Mouse (Mus musculus): ENCODE measurements around the gene Fmnl2.

Gene Fmnl2

DNA sequence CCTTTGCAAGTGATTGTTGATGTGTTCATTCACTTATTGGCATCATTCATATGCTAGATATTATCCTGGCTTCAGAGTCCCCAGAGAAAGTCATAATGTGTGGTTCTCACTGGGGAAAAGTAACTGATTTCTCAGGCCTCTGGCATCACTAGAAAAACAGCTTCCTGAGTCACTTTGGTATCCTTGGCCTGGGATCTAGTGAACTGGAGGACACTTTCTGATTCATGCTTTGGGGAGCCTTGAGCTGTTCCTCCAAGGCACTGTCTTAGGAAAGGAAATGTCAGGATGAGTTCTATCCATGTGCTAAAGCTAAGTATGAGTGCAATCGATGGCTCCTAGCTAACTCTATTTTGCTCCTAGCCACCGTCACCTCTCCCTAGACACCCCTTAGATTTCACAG, 245.2 kb downstream of the Fmnl2 start:
- no peak for ATAC-seq (ENCODE audit: low TSS enrichment)

DNA sequence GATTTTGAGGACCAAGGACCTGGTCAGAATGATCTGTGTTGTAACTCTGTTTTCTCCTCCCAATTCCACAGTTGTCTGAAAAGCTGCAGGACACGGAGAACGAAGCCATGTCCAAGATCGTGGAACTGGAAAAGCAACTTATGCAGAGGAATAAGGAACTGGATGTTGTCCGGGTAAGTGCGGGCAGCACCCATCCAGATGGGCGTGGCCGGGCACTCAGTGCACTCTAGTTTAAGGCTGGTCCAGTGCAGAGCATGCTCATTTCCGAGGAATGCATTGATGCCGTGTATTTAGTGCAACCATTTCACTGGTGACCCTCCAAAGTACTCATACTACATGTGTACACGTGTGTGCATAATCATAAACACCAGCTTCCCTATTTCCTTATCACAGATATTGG, 247.7 kb downstream of the Fmnl2 start:
- ATAC-seq (ENCODE audit: low TSS enrichment) = no peak

DNA sequence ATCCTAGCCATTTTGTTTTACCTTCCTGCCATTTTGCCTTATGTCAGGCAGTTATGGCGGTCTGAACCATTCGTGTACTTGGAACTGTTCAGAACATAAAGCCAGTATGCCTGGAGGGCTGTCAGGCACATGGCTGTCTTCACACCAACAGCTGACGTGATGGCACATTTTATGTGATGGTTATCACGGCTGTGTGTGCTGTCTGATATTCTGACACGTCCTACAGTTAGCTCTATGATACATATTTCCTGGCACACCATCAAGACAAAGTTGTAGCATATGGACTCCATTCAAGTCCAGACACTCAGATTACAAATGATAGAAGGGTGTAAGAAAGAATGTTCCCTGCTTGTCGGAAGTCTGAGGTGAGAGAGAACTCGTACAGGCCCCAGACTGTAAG, 248.4 kb downstream of the Fmnl2 start:
- ATAC-seq (ENCODE audit: low TSS enrichment) = peak; percentile 73

DNA sequence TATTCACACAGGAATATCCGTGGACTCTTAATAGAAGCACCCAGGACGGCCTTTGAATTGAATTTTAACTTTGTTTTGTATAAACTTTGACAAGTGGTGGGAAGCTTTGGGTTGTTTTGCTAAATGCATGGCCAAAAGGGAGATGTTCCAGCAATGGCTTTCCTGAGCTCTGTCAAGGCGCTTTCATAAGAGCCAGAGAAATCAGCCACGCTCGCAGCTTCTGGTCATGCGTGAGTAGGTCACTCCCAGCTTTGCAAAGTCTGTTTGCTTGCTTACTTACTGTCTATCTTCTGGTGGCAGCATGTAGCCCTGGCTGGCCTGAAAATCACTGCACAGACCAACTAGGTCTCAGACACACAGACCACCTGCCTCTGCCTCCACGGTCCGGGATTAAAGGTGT, 248.8 kb downstream of the Fmnl2 start:
- ATAC-seq (ENCODE audit: low TSS enrichment) = no peak

DNA sequence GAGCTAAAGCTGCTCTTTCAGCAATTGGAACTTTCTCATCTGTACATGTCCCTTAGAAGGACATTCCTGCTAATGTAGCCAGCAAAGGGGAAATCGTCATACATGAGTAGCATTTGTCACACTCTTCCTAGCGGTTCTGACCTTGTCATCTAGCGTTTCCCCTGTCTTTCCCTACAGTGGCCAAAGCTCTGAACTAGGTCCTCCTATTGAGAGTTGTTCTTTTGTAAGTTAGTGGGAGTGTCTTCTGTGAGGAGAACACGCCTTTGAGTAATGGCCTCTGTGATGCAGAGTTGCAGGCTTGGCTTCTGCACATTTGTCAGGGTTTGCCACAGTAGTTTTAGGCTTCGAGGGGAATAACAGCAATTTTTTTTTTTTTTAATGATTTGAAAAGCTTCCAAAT, 250.9 kb downstream of the Fmnl2 start:
- ATAC-seq (ENCODE audit: low TSS enrichment) = no peak

DNA sequence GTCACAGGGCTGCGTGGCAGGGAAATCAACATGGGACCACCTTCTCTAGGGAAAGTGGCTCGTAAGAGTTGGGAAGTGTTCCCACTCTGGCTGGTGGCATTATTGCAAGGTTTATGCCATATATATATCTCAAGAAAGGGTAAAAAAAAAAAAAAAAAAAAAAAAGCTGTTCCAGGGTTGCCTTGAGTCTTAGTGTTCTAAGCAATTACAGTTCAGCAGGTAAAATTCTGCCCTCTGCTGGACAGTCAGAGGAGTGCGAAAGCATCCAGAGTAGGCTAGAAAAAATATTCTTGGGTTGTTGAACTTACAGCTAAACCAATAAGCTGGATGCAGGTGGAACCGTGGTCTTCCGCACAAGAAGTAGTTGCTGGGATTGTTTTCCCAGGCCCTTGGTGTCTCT, 264.1 kb downstream of the Fmnl2 start:
- peak; percentile 69 for ATAC-seq (ENCODE audit: low TSS enrichment)

DNA sequence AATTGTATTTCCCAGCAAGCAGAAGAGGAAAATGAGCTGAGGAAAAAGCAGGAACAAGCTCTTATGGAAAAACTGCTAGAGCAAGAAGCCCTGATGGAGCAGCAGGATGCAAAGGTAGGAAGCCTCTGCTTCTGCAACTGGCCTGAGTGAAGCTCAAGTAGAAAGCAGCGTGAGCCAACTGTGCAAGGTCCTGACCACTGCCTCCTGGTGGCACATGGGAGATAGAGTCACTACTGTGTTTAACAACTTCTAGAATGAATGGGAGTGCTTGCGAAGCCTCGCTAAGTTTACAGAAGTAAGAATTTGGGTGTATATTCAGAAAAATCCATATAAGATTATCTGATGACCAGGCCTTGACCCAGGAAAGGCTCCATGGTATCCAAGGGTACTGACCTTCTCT, 268.3 kb downstream of the Fmnl2 start:
- no peak for ATAC-seq (ENCODE audit: low TSS enrichment)

DNA sequence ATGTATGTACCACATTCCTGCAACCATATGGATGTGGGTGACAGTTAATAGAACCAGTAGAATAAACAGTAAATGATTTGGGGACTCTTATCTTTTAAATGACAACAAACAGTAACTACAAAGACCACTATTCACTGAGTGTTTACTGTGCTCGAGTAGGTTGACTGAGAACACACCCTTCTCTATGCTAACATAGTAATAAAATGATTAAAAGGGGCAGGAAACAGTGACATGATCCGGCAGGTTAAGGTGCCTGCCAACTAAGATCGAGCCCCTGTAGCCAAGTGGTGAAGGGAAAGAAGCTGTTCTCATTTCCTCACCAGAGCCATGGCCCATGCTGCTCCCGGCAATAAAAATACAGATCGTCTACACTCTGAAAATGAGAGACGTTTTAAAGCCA, 271.4 kb downstream of the Fmnl2 start:
- ATAC-seq (ENCODE audit: low TSS enrichment) = no peak

DNA sequence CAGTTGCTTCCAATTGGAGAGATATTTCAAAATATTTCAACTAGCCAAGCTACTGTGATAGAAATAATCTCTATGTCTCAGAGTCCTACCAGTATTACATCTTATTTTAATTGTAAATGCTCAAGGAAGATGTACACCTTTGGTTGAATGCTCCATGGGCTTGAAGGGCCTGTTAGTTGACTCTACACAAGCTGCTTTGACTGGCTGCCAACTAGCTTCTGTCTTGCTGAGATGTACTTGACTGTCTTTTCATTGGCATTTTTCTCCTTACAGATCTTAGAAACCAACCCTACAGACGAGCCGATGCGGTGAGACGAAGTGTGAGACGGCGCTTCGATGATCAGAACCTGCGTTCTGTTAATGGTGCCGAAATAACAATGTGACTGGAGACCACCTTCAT, 273.9 kb downstream of the Fmnl2 start:
- no peak for ATAC-seq (ENCODE audit: low TSS enrichment)

DNA sequence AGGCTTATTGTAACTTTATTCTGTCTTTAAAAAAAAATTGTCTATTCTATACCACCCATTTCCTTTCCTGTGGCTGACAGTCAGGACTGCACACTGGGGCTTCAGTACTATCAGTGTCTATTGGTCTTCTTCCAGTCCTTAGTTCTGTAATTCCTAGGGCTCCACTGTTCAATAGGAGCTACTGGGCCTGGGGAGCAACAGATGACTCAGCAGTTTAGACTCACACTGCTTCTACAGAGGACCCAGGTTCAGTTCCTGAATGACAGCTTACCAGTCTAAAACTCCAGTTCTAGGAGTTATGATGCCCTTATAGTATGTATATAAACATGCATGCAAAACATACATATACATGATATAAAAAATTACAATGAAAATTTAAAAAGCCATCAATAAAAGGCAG, 289.2 kb downstream of the Fmnl2 start:
- ATAC-seq (ENCODE audit: low TSS enrichment) = no peak

DNA sequence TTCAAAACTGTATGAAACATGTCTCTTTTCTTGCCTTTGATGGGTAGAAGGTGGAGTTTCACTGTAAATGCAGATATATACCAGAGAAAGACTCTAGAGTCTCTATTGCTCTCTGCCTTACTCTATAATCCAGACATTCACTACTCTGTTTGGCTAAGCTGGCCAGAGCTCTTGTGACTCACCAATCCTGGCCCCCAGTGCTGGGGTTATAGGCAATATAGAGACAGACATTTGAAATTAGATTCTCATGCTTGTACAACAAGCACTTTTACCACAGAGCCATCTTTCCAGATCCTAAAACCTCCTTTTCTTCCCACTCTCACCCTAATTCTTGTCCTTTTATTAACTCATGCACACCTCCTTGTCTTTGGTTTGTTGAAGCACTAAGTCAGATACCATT, 316.3 kb downstream of the Fmnl2 start:
- no peak for ATAC-seq (ENCODE audit: low TSS enrichment)

DNA sequence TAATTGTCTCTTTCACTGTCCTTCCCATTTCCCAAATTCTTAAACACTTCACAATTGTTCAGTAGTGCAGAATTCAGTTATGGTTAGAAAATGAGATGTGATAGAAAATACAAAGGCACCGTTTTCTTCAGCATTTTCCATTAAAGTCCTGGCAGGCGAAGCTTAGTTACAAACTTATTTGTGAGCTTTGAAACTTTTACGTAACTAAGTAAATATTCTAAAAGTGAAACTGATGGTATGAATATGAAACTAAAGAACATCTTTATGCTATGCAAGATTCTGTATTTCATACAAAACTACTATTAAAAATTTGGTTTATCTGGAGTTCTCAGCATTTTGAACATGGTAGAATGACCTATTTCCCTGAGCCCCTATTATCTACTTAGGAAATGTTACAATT, 321.3 kb downstream of the Fmnl2 start:
- ATAC-seq (ENCODE audit: low TSS enrichment) = no peak

DNA sequence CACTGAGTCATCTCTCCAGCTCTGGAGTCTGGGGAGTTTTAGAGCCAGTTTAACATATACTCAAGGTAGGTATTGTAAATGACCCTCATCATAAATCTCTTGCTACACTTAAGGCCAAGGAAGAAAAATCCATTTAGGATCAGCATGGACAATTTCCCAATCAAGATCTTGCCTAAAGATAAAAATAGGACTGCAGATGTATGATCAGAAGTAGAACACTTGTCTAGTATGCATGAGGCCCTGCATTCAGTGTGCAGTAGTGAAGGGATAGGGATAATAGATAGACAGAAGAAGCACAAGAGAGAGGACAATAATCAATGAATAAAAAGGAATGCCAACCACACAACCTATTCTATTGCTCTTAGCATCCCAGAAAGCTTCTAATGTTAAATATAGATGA, 322.2 kb downstream of the Fmnl2 start:
- peak; percentile 57; the same call in 1 of the 2 replicates for ATAC-seq (ENCODE audit: low TSS enrichment)
